Mouse (Mus musculus) neural tube, embryonic 13.5 days (tissue): ENCODE results near the gene Runx3. TPM values are rescaled to one million over a fixed set of nuclear protein-coding genes. Genes with fewer than 3 reads are reported as not detected.

Experiments
- ATAC-seq: fragments of 200-750 bp; cut with Nextera tagmentation; 2 replicates; pipeline ENCODE4 v1.8.0; 2017; ENCODE audit warnings: low read depth, mild to moderate bottlenecking, moderate TSS enrichment, moderate library complexity
- H3K27ac ChIP-seq: fragments of 300-500 bp; sonication (generic); replicated peaks from 2 replicates; pipeline ENCODE4 v1.5.1; 2015; ENCODE audit warnings: moderate library complexity, mild to moderate bottlenecking, inconsistent platforms
- H3K27me3 ChIP-seq: fragments of 300-500 bp; sonication (generic); 2 replicates; pipeline ENCODE4 v1.6.1; 2015; ENCODE audit warnings: mild to moderate bottlenecking, inconsistent platforms
- H3K36me3 ChIP-seq: fragments of 300-500 bp; sonication (generic); 2 replicates; pipeline ENCODE4 v1.6.1; 2015; ENCODE audit warnings: mild to moderate bottlenecking, inconsistent platforms
- H3K4me1 ChIP-seq: fragments of 300-500 bp; sonication (generic); replicated peaks from 2 replicates; pipeline ENCODE4 v1.6.1; 2015; ENCODE audit warnings: inconsistent platforms
- H3K4me2 ChIP-seq: fragments of 300-500 bp; sonication (generic); 2 replicates; pipeline ENCODE4 v1.6.1; 2015; ENCODE audit warnings: inconsistent platforms, mild to moderate bottlenecking, moderate library complexity
- H3K4me3 ChIP-seq: fragments of 300-500 bp; sonication (generic); 2 replicates; pipeline ENCODE4 v1.5.1; 2015; ENCODE audit warnings: mild to moderate bottlenecking, inconsistent platforms
- H3K9ac ChIP-seq: fragments of 300-500 bp; sonication (generic); 2 replicates; pipeline ENCODE4 v1.6.1; 2015; ENCODE audit warnings: moderate library complexity, mild to moderate bottlenecking, inconsistent platforms
- H3K9me3 ChIP-seq: fragments of 300-500 bp; sonication (generic); 2 replicates; pipeline ENCODE4 v1.6.1; 2016; ENCODE audit warnings: inconsistent platforms
- WGBS: fragments of 180-500 bp; shearing (Covaris S2); methylation state at CpG from one replicate; pipeline ENCODE4 v1.1.7; 2015; 5-methylcytosine and 5-hydroxymethylcytosine counted together
- polyA plus RNA-seq: library from polyadenylated mRNA; unstranded; fragments of >200 nt; fragmentation: Nextera tagmentation; extraction: Ambion mirVana; gene quantifications from 2 replicates; pipeline ENCODE4 v1.2.1, GENCODE M21; 2015

Runx3 gene
- polyA plus RNA-seq, 1 experiment from 2014 or later, result 1.7 TPM

- H3K27me3 ChIP-seq, result peaks cover 99% of the 10 kb centered on the region
- peak overlapping the region; percentile 30 for H3K4me3 ChIP-seq
- H3K27ac ChIP-seq, result no peak overlapping the region
- WGBS, result under 1% methylated on average over 39 of the region's 39 CpGs
- H3K9ac ChIP-seq, result no peak overlapping the region
- peaks cover 25% of the 10 kb centered on the region for H3K4me1 ChIP-seq
- no peak; the same call in 1 of the 2 replicates for ATAC-seq
- H3K9me3 ChIP-seq, result no peaks in the 10 kb centered on the region
- no peaks in the 10 kb centered on the region for H3K36me3 ChIP-seq
- peak overlapping the region; percentile 46; the same call in 1 of the 2 replicates for H3K4me2 ChIP-seq
Measured at GRCm38 (mm10) chr4:135153260-135154088, 33.0 kb downstream of the Runx3 start.

GRCm38 (mm10) chr4:135154089-135154949, 33.9 kb downstream of the Runx3 start:
- peaks cover 99% of the 10 kb centered on the region for H3K27me3 ChIP-seq
- no peak for ATAC-seq
- H3K36me3 ChIP-seq, result no peaks in the 10 kb centered on the region
- H3K9ac ChIP-seq, result no peak overlapping the region
- peak overlapping the region; percentile 30; the same call in 1 of the 2 replicates for H3K4me3 ChIP-seq
- H3K4me1 ChIP-seq, result peaks cover 25% of the 10 kb centered on the region
- H3K4me2 ChIP-seq, result peak overlapping the region; percentile 16; the same call in 1 of the 2 replicates
- WGBS, result 1% methylated on average over 21 of the region's 21 CpGs
- H3K9me3 ChIP-seq, result no peaks in the 10 kb centered on the region
- H3K27ac ChIP-seq, result no peak overlapping the region

DNA sequence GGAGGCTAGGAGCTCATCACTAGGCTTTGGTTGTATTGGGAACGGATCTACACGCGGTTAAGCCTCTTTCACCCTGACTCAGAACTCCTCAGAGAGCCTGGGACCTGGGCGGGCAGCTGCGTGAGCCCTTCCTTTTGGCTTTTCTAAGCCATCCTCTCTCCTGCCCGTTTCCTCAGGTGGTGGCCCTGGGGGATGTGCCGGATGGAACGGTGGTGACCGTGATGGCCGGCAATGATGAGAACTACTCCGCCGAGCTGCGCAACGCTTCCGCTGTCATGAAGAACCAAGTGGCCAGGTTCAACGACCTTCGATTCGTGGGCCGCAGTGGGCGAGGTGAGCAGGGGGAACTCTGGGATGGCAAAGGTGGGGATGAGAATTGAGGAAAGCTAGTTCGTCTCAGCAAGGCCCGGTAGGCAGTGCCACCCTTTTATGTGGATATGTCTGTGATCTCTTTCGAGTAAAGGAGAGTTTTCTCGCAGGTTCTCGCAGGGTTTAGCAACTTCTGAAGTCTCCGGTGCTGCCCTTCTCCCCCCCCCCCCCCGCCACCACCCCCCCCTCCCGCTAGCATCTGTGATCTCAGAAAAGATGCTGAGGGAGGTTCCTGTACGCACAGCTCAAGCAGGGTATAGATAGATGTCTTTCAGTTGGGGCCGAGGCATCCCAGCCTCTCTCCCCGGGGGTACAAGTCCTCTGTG, 34.8 kb downstream of the Runx3 start:
- H3K27ac ChIP-seq, result no peak overlapping the region
- peaks cover 99% of the 10 kb centered on the region for H3K27me3 ChIP-seq
- 0 out of 2 replicates have a peak overlapping the region, but pooled peaks have one; percentile 4 for H3K4me3 ChIP-seq
- no peak for ATAC-seq
- peaks cover 22% of the 10 kb centered on the region for H3K4me1 ChIP-seq
- WGBS, result under 1% methylated on average over 30 of the region's 31 CpGs
- no peak overlapping the region for H3K9ac ChIP-seq
- peak overlapping the region; percentile 16; the same call in 1 of the 2 replicates for H3K4me2 ChIP-seq
- H3K9me3 ChIP-seq, result no peaks in the 10 kb centered on the region
- no peaks in the 10 kb centered on the region for H3K36me3 ChIP-seq

DNA sequence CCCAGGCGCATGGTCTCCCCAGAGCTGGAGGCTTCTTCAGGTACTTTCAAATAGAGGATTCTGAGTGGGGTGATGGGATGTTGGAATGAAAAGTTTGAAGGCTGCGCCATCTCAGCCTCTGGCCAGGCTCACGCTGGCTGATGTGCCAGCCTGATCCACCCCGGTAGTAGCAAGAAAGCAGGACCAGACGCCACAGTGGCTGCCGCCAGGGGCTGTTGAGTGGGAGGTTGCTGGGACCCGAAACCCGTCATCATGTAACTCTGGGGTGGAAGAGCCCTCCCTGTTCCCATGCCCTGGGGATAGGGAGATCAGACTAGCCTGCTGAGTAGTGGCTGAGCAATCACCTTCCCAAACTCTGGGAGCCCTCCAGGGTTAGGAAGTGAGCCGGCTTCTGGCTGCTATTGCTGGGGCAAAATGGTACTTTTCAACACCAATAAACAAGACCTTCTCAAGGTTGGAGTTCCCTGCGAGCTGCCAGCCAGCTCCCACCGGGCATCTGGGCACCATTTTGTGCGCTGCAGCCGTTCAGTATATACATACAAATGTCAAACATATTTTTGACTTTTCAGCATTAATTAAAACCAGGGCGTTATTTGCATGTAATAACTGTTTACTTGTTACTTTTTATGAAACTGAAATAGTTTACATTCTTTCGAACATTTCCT, 35.5 kb downstream of the Runx3 start:
- Histone ChIP-seq H3K4me3 (no peak overlapping the region), H3K36me3 (no peaks in the 10 kb centered on the region), H3K27ac (no peak overlapping the region), H3K4me2 (no peak overlapping the region), H3K9ac (no peak overlapping the region), H3K9me3 (no peaks in the 10 kb centered on the region), H3K27me3 (peaks cover 99% of the 10 kb centered on the region), H3K4me1 (peaks cover 21% of the 10 kb centered on the region)
- 5% methylated on average over 15 of the region's 15 CpGs for WGBS
- ATAC-seq, result no peak

- Histone ChIP-seq H3K4me3 (no peak overlapping the region), H3K9ac (no peak overlapping the region), H3K4me1 (peaks cover 21% of the 10 kb centered on the region), H3K36me3 (no peaks in the 10 kb centered on the region), H3K4me2 (no peak overlapping the region), H3K27me3 (peaks cover 99% of the 10 kb centered on the region), H3K27ac (no peak overlapping the region), H3K9me3 (no peaks in the 10 kb centered on the region)
- ATAC-seq, result no peak
- WGBS, result 8% methylated on average over 6 of the region's 6 CpGs
Measured at GRCm38 (mm10) chr4:135156531-135156930, 36.1 kb downstream of the Runx3 start.

- Histone ChIP-seq H3K27me3 (peaks cover 92% of the 10 kb centered on the region), H3K9ac (no peak overlapping the region), H3K4me3 (no peak overlapping the region), H3K27ac (no peak overlapping the region), H3K4me2 (no peak overlapping the region), H3K36me3 (no peaks in the 10 kb centered on the region), H3K9me3 (no peaks in the 10 kb centered on the region), H3K4me1 (peaks cover 16% of the 10 kb centered on the region)
- 4% methylated on average over 6 of the region's 6 CpGs for WGBS
- ATAC-seq, result no peak
Measured at GRCm38 (mm10) chr4:135157329-135157728, 36.9 kb downstream of the Runx3 start.

GRCm38 (mm10) chr4:135158724-135159409, 38.4 kb downstream of the Runx3 start:
- Histone ChIP-seq H3K4me1 (peaks cover 8% of the 10 kb centered on the region), H3K9me3 (no peaks in the 10 kb centered on the region), H3K4me2 (no peak overlapping the region), H3K9ac (no peak overlapping the region), H3K27ac (no peak overlapping the region), H3K4me3 (no peak overlapping the region), H3K36me3 (no peaks in the 10 kb centered on the region), H3K27me3 (peaks cover 88% of the 10 kb centered on the region)
- 5% methylated on average over 9 of the region's 9 CpGs for WGBS
- ATAC-seq, result 0 out of 2 replicates have a peak, but pooled peaks have one; percentile 32

DNA sequence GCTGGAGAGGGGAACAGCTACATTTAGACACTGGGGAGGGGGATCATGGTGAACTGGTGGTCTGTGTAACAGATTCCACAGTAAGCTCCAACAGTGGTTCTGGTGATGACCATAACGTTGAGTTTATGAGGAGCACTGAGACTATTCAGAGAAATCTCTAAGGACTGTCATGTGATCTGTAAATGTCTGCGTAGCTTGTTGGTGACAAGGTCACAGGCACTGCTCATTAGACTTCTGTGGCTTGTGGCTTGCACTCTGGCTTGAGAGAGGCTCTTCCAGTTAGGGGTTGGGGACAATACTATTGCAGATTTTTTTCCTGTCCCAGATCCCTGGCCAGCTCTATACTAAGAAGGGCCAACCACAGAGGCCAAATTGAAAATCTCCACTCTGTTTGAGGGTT, 39.2 kb downstream of the Runx3 start:
- Histone ChIP-seq H3K27me3 (peaks cover 88% of the 10 kb centered on the region), H3K9me3 (no peaks in the 10 kb centered on the region), H3K4me1 (peaks cover 8% of the 10 kb centered on the region), H3K27ac (no peak overlapping the region), H3K4me2 (no peak overlapping the region), H3K9ac (no peak overlapping the region), H3K4me3 (no peak overlapping the region), H3K36me3 (no peaks in the 10 kb centered on the region)
- 50% methylated on average over 2 of the region's 2 CpGs for WGBS
- no peak for ATAC-seq

DNA sequence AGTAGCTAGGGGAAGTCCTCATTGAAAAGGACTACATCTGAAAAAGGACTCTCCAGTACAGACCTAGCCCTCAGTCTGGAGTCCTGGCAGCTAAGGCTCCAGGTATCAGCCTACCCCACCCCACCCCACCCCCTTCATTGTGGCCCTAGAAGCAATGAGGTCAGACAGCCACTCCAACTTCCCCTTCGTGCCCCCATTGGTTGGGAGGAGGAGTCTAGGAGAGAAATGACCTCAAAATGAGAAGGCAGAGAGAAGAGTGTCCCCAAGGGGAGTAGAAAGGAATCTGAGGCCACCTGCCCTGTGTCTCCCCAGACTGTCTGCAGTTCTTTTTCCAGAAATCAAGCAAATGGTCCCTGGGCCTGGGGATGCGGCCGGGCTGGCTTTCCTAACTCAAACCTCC, 39.7 kb downstream of the Runx3 start:
- Histone ChIP-seq H3K36me3 (no peaks in the 10 kb centered on the region), H3K27me3 (peaks cover 88% of the 10 kb centered on the region), H3K27ac (no peak overlapping the region), H3K9me3 (no peaks in the 10 kb centered on the region), H3K4me1 (peaks cover 8% of the 10 kb centered on the region), H3K4me3 (no peak overlapping the region), H3K4me2 (no peak overlapping the region), H3K9ac (no peak overlapping the region)
- WGBS, result 64% methylated on average over 3 of the region's 3 CpGs
- no peak for ATAC-seq

- no peak for ATAC-seq
- no peak overlapping the region for H3K4me3 ChIP-seq
- H3K9ac ChIP-seq, result no peak overlapping the region
- peaks cover 88% of the 10 kb centered on the region for H3K27me3 ChIP-seq
- no peaks in the 10 kb centered on the region for H3K9me3 ChIP-seq
- WGBS, result 89% methylated on average over 11 of the region's 11 CpGs
- H3K27ac ChIP-seq, result no peak overlapping the region
- H3K36me3 ChIP-seq, result no peaks in the 10 kb centered on the region
- H3K4me1 ChIP-seq, result peaks cover 15% of the 10 kb centered on the region
- no peak overlapping the region for H3K4me2 ChIP-seq
Measured at GRCm38 (mm10) chr4:135161441-135161840, 41.0 kb downstream of the Runx3 start.

- Histone ChIP-seq H3K4me3 (no peak overlapping the region), H3K9ac (no peak overlapping the region), H3K9me3 (no peaks in the 10 kb centered on the region), H3K4me1 (peaks cover 22% of the 10 kb centered on the region), H3K4me2 (no peak overlapping the region), H3K27me3 (peaks cover 84% of the 10 kb centered on the region), H3K36me3 (no peaks in the 10 kb centered on the region), H3K27ac (no peak overlapping the region)
- 0 out of 2 replicates have a peak, but pooled peaks have one; percentile 20 for ATAC-seq
- 50% methylated on average over 6 of the region's 6 CpGs for WGBS
Measured at GRCm38 (mm10) chr4:135165761-135166160, 45.3 kb downstream of the Runx3 start.
